Mouse (Mus musculus) heart, embryonic 16.5 days (tissue): ENCODE data around the gene Cacna2d2. TPM values are rescaled to one million over a fixed set of nuclear protein-coding genes. Genes with fewer than 3 reads are reported as not detected.
A peak's percentile ranks its signal among the peaks of the same experiment; 100 is the strongest.

ENCODE experiments used
- ATAC-seq: fragments of 200-750 bp; cut with Nextera tagmentation; replicated peaks from 2 replicates; pipeline ENCODE4 v1.8.0; 2017; ENCODE audit warnings: moderate number of reproducible peaks; ENCODE audit not compliant: insufficient read depth, low FRiP score; ENCODE audit errors: extremely low read depth
- H3K27ac ChIP-seq: fragments of 300-500 bp; sonication (generic); 2 replicates; pipeline ENCODE4 v1.5.1; 2014; ENCODE audit warnings: mild to moderate bottlenecking, low read length, control low read depth, moderate library complexity
- H3K27me3 ChIP-seq: fragments of 300-500 bp; sonication (generic); 2 replicates; pipeline ENCODE4 v1.6.1; 2014; ENCODE audit warnings: low read length, mixed read lengths; ENCODE audit not compliant: control insufficient read depth, insufficient read depth
- H3K36me3 ChIP-seq: fragments of 300-500 bp; sonication (generic); 2 replicates; pipeline ENCODE4 v1.6.1; 2014; ENCODE audit not compliant: control insufficient read depth, insufficient read depth
- H3K4me1 ChIP-seq: fragments of 300-500 bp; sonication (generic); 2 replicates; pipeline ENCODE4 v1.6.1; 2014; ENCODE audit warnings: low read length, mixed read lengths; ENCODE audit not compliant: control insufficient read depth, insufficient read depth
- H3K4me2 ChIP-seq: fragments of 300-500 bp; sonication (generic); 2 replicates; pipeline ENCODE4 v1.6.1; 2014; ENCODE audit warnings: low read depth, mild to moderate bottlenecking, control low read depth, low read length
- H3K4me3 ChIP-seq: fragments of 300-500 bp; sonication (generic); 2 replicates; pipeline ENCODE4 v1.5.1; 2014; ENCODE audit warnings: mild to moderate bottlenecking, control low read depth, low read length
- H3K9ac ChIP-seq: fragments of 300-500 bp; sonication (generic); 2 replicates; pipeline ENCODE4 v1.6.1; 2014; ENCODE audit warnings: low read length, control low read depth
- H3K9me3 ChIP-seq: fragments of 300-500 bp; sonication (generic); replicated peaks from 2 replicates; pipeline ENCODE4 v1.6.1; 2016; ENCODE audit warnings: low read length; ENCODE audit not compliant: control insufficient read depth
- WGBS: fragments of 180-500 bp; shearing (Covaris S2); extraction: QIAGEN DNeasy Blood & Tissue Kit; methylation state at CpG from one replicate; pipeline ENCODE4 v1.1.7; 2014; 5-methylcytosine and 5-hydroxymethylcytosine counted together
- polyA plus RNA-seq: library from polyadenylated mRNA; unstranded; fragments of >200 nt; fragmentation: Nextera tagmentation; extraction: Ambion mirVana; gene quantifications from 2 replicates; pipeline ENCODE4 v1.2.1, GENCODE M21; 2015

The Cacna2d2 gene
- polyA plus RNA-seq, 1 experiment from 2014 or later = 2.6 TPM

DNA sequence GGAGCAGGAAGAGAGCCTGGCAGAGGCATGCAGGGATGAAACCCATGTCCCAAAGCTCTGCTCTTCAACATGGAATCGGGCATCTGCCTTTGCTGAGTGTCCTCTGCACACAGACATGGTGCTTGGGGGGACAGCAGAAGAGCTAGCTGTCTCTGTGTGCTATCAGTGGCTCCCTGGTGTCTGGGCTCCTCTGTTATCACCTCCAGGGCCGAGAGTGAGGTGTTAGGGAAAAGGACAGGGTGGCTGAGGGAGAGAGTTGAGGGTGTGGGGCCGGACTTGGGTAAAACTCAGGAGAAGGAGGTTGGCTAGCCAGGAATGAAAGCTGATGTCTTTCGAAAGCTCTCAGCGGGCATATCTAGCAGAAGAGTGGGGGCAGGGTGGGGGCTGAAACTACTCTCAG lies 63.5 kb downstream of the Cacna2d2 start:
- Histone ChIP-seq H3K27me3 (no peaks in the 10 kb centered on the region), H3K4me3 (no peak overlapping the region), H3K9ac (no peak overlapping the region), H3K4me1 (peaks cover 5% of the 10 kb centered on the region; the same call in 1 of the 2 replicates), H3K27ac (peak overlapping the region; percentile 63), H3K4me2 (no peak overlapping the region), H3K36me3 (no peaks in the 10 kb centered on the region), H3K9me3 (no peaks in the 10 kb centered on the region)
- WGBS = 21% methylated on average over 5 of the region's 5 CpGs
- peak; percentile 43 for ATAC-seq

- no peak overlapping the region for H3K4me2 ChIP-seq
- WGBS = 13% methylated on average over 7 of the region's 7 CpGs
- H3K36me3 ChIP-seq = no peaks in the 10 kb centered on the region
- ATAC-seq = peak; percentile 81
- peaks cover 5% of the 10 kb centered on the region; the same call in 1 of the 2 replicates for H3K4me1 ChIP-seq
- peak overlapping the region; percentile 63 for H3K27ac ChIP-seq
- no peaks in the 10 kb centered on the region for H3K9me3 ChIP-seq
- H3K9ac ChIP-seq = no peak overlapping the region
- no peaks in the 10 kb centered on the region for H3K27me3 ChIP-seq
- H3K4me3 ChIP-seq = no peak overlapping the region
Measured at GRCm38 (mm10) chr9:107463509-107463908, 64.1 kb downstream of the Cacna2d2 start.

GRCm38 (mm10) chr9:107464130-107464529 lies 64.7 kb downstream of the Cacna2d2 start:
- peaks cover 5% of the 10 kb centered on the region; the same call in 1 of the 2 replicates for H3K4me1 ChIP-seq
- peak overlapping the region; percentile 59; the same call in 1 of the 2 replicates for H3K27ac ChIP-seq
- no peaks in the 10 kb centered on the region for H3K9me3 ChIP-seq
- ATAC-seq = no peak
- no peak overlapping the region for H3K4me2 ChIP-seq
- H3K27me3 ChIP-seq = no peaks in the 10 kb centered on the region
- no peak overlapping the region for H3K9ac ChIP-seq
- no peak overlapping the region for H3K4me3 ChIP-seq
- no peaks in the 10 kb centered on the region for H3K36me3 ChIP-seq
- 11% methylated on average over 9 of the region's 9 CpGs for WGBS

DNA sequence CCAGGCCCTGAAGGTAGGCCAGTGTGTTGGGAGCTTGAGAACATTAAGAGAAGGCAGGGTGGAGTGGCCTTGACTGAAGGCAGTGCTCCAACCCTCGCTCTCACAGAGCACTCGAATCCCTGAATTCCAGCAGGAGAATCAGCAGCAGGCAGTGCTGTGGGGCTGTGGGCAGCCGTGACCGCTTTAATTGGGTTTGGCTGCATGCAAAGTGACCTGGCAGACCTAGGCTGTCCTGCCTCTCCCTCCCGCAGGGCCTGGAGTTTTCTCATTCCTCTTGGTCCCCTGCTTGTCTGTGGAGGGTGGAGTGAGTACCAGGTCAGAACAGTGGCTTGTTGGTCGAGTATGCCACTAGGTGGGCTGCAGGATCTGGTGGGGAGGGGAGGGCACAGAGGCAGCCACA lies 66.2 kb downstream of the Cacna2d2 start:
- Histone ChIP-seq H3K4me3 (no peak overlapping the region), H3K9ac (no peak overlapping the region), H3K36me3 (no peaks in the 10 kb centered on the region), H3K4me2 (no peak overlapping the region), H3K27me3 (no peaks in the 10 kb centered on the region), H3K27ac (no peak overlapping the region), H3K9me3 (no peaks in the 10 kb centered on the region), H3K4me1 (peaks cover 5% of the 10 kb centered on the region; the same call in 1 of the 2 replicates)
- no peak for ATAC-seq
- 30% methylated on average over 6 of the region's 6 CpGs for WGBS

DNA sequence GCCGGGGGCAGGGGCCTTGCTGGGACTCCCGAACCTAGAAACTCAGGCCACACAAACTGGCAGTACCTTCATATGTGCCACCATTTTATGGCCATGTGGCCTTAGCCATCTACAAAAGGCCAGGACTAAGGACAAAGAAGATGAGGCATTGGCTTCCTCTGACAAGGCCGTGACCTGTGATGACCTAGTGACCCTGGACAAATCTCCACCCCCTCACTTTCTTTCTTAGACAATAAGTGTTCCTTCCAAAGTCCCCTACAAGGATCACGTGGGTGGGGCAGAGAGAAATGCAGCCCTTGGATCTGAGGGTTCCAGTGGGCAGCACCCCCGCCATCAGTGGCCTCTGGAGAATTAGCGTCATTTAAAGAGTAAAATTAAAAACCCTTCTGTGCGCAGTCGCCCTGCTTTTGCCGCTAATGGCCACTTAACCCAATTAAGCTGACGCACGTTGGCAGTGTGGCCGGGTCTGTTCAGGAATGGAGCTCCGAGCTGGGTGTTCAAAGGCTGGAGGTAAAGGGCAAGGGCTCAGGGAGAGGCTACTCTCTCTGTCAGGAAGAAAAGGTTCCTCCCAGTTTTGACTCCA lies 69.9 kb downstream of the Cacna2d2 start:
- Histone ChIP-seq H3K9ac (no peak overlapping the region), H3K4me2 (no peak overlapping the region), H3K9me3 (no peaks in the 10 kb centered on the region), H3K4me1 (peaks cover 2% of the 10 kb centered on the region; the same call in 1 of the 2 replicates), H3K27me3 (no peaks in the 10 kb centered on the region), H3K36me3 (no peaks in the 10 kb centered on the region), H3K27ac (no peak overlapping the region), H3K4me3 (no peak overlapping the region)
- WGBS = 79% methylated on average over 13 of the region's 13 CpGs
- ATAC-seq = no peak

DNA sequence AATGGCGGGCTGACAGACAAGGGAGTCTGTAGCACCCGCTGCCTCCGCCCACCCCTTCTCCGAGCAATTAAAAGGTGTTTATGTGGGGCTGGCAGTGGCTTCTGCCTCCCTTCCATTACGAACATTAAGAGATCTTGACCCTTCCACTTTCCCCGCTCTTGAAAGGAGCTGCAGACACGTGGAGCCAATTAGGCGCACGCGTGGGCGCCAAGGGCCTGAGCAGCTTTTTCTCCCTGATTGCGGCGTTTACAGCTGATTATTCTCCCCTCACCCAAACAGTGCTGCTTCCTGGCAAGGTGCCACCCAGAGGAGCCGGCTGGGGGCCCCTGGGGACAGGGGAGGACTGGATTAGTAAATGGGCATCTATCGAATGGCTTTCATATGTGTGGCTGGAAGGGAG lies 71.0 kb downstream of the Cacna2d2 start:
- H3K9ac ChIP-seq = no peak overlapping the region

GRCm38 (mm10) chr9:107474016-107474415 lies 74.6 kb downstream of the Cacna2d2 start:
- H3K9me3 ChIP-seq = no peaks in the 10 kb centered on the region
- ATAC-seq = no peak
- H3K4me1 ChIP-seq = no peaks in the 10 kb centered on the region
- H3K4me2 ChIP-seq = no peak overlapping the region
- no peak overlapping the region for H3K27ac ChIP-seq
- no peaks in the 10 kb centered on the region for H3K27me3 ChIP-seq
- H3K4me3 ChIP-seq = no peak overlapping the region
- H3K9ac ChIP-seq = no peak overlapping the region
- WGBS = 71% methylated on average over 1 of the region's 1 CpGs
- no peaks in the 10 kb centered on the region for H3K36me3 ChIP-seq

More for the DNA sequence above, 71.0 kb downstream of the Cacna2d2 start:
- no peaks in the 10 kb centered on the region for H3K9me3 ChIP-seq
- H3K27ac ChIP-seq = no peak overlapping the region
- peaks cover under 1% of the 10 kb centered on the region; the same call in 1 of the 2 replicates for H3K4me1 ChIP-seq
- no peak overlapping the region for H3K4me2 ChIP-seq
- H3K36me3 ChIP-seq = no peaks in the 10 kb centered on the region
- ATAC-seq = no peak
- H3K27me3 ChIP-seq = no peaks in the 10 kb centered on the region
- WGBS = 61% methylated on average over 15 of the region's 15 CpGs
- no peak overlapping the region for H3K4me3 ChIP-seq

DNA sequence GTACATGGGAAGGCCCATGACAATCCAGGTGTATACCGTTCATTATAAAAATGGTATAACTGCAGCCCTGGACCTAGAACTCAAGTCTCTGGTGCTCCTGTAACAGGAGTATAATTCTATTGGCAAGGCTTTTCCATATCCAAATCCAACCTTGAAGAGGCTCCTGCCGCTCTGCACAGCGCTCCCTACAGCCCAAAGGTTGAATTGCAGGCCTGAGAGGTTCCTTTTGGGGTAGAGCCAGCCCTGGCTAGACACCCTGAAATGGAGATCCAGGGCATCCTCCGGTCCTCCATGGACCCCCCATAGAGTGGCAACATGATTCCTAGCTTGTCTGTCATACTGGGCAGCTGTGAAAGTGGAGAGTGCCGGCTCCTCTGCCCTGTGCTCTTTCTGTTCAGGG lies 79.6 kb downstream of the Cacna2d2 start:
- no peaks in the 10 kb centered on the region for H3K36me3 ChIP-seq
- no peak overlapping the region for H3K4me2 ChIP-seq
- no peak overlapping the region for H3K27ac ChIP-seq
- no peaks in the 10 kb centered on the region for H3K9me3 ChIP-seq
- ATAC-seq = no peak
- H3K4me3 ChIP-seq = no peak overlapping the region
- no peaks in the 10 kb centered on the region for H3K4me1 ChIP-seq
- H3K9ac ChIP-seq = no peak overlapping the region
- H3K27me3 ChIP-seq = 0 out of 2 replicates have a peak, but pooled peaks cover 3% of the 10 kb centered on the region
- 44% methylated on average over 5 of the region's 5 CpGs for WGBS

GRCm38 (mm10) chr9:107479593-107479992 lies 80.2 kb downstream of the Cacna2d2 start:
- ATAC-seq = no peak
- Histone ChIP-seq H3K4me3 (no peak overlapping the region), H3K27me3 (0 out of 2 replicates have a peak, but pooled peaks cover 3% of the 10 kb centered on the region), H3K4me1 (no peaks in the 10 kb centered on the region), H3K27ac (no peak overlapping the region), H3K9ac (no peak overlapping the region), H3K9me3 (no peaks in the 10 kb centered on the region), H3K36me3 (no peaks in the 10 kb centered on the region), H3K4me2 (peak overlapping the region; percentile 47)
- WGBS = 21% methylated on average over 14 of the region's 14 CpGs
